Mouse (Mus musculus): Measurements from ENCODE around the gene Kcnj6. TPM values are rescaled to one million over a fixed set of nuclear protein-coding genes. Genes with fewer than 3 reads are reported as not detected.

Gene Kcnj6
- total RNA-seq, 2 experiments from 2014 or later, result 54.4 to 57.3 TPM

DNA sequence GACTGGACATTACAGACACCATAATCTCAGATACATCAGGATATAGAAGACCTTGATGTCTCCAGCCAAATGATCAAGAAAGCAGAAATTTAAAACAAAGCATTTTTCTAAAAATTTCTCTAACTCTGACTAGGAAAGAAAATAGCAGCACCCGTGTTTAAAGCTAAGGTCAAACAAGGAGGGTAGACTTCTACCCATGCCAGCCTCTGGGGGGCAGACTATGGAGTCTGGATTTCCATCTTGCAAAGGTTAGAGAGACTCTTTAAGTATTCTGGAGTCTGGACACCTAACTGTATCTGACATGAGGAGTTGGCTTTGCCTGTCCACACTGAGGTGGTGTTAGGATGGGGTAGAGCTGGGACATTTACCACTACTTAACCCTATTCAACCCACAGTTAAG, 44.2 kb downstream of the Kcnj6 start:
- DNase-seq (ENCODE audit: extremely low spot score in 1 of 2, low spot score in 2 of 2), result no peak
- intact Hi-C loops (cut with DNase I), result no loop called here

DNA sequence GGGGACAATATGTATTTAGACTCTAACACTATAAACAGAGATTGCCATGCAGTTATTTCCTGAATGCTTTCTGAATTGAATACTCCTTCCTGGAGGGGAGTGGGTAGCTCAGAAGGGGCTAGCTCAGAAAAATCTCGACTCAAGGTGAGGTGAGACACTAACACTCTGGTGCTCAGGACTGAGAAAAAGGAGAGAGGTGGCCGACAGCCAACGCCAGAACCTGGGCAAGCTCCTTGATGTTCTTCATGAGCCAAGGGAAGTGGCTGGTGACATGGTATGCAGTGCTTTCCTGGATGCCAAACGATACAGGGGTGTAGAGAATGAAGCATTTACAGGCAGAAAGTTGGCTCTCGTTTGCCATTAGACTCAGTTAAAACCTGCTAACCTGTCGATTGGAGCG, 48.3 kb downstream of the Kcnj6 start:
- DNase-seq (ENCODE audit: extremely low spot score in 1 of 2, low spot score in 2 of 2), result no peak
- intact Hi-C loops (cut with DNase I), result no loop called here

DNA sequence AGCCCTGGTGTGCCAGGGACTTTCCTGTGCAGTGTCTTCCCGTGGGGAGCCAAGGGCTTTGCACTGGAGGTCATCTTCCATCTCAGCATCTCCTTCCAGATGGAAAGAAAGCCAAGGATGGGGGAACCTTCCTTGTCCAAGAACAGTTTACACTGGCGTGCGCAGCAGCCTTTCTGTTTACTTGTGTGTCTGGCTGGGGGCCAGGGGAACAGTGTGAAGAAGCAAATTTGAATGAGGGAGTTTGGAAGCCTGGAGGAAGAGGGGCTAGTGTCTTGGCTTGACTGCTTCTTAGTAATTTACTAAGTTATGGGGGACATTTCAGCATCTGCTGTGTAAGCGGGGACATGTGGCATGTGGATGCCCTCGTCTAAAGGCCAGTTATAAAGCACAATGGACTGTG, 50.7 kb downstream of the Kcnj6 start:
- intact Hi-C loops (cut with DNase I), result no loop called here
- DNase-seq (ENCODE audit: extremely low spot score in 1 of 2, low spot score in 2 of 2), result peak in 1 of 2 experiments; percentile 37

DNA sequence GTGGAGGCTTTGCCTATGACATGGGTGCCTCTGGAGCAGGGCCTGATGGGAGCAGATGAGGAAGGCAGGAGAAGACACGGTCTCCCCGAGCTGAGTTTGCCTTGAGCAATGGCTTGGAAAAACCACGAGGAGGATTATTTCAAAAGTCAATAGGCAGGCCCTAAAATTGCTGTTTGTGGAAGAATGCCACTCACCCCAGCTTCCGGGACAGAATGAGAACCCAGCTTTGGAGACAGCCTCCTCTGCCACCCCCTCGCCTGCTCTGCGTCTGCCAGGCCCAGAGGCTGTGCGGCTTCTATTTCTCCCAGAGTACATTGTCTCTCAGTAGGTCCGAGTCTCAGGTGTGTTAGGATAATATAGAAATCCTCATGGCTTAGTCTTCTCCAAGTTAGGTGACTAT, 64.8 kb downstream of the Kcnj6 start:
- DNase-seq (ENCODE audit: extremely low spot score in 1 of 2, low spot score in 2 of 2), result no peak
- intact Hi-C loops (cut with DNase I), result no loop called here

DNA sequence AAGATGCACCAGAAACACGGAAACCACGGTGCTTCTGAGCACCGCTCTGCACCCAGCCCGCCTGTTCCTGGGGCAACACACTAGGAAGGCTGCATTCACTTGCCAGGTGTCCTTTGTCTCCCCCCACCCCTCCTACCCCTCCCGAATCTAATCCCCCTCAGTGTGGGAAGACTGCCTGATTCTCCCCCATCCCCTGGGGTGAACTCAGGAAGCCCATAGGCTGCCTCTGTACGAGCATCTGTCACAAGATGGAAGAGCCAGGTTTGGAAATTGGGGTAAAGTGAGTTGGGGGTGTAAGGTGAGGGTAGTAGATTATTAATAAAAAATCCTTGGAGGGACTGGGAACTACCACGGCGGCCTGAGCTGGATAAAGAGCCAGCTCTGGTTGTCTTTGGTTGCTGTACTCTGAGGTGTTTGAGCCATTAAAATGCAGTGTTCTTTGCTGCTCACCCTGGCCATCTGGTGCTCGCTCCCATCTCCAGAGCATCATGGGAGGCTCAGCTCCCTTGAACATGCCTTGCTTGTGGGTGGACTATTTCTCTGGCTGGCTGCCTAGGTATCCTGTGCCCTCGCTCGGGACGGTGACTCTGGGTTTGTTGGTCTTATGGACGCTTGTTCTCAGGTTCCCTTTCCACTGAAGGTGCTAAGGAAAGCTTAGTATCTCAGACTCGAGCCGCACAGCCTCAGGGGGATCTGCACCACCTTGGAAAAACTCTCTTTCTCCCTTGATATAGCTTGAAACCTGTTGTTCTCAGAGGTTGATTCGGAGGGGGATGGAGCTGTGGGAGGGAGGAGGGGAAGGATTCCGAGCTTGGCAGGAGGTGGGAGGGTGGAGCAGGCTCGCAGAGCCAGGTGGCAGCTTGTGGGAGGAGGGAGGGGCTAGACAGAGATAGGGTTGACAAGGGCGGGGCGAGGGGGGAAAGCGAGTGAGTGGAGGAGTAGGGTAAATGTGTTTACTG, 65.9 kb downstream of the Kcnj6 start:
- DNase-seq (ENCODE audit: extremely low spot score in 1 of 2, low spot score in 2 of 2), result peak; percentile 31 to 49
- intact Hi-C loops (cut with DNase I), result no loop called here

DNA sequence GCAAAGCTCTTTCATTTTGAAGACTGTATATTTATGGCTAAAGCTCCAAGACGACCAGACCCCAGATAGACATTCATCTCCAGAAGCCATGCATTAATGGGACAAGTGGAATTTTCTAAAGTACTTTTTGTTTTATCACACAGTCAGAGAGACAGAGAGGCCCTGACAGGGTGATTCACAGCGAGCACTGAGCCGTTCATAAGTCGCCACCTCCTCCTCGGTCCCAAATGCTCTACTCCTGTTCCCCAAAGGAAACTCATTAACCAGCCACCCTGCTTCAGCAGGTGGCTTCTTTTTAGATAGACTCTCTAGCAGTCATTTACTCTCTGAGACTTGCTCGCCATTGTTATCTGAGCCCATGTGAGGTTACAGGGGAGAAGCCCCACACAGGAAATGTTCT, 72.1 kb downstream of the Kcnj6 start:
- intact Hi-C loops (cut with DNase I), result no loop called here
- no peak for DNase-seq (ENCODE audit: extremely low spot score in 1 of 2, low spot score in 2 of 2)

DNA sequence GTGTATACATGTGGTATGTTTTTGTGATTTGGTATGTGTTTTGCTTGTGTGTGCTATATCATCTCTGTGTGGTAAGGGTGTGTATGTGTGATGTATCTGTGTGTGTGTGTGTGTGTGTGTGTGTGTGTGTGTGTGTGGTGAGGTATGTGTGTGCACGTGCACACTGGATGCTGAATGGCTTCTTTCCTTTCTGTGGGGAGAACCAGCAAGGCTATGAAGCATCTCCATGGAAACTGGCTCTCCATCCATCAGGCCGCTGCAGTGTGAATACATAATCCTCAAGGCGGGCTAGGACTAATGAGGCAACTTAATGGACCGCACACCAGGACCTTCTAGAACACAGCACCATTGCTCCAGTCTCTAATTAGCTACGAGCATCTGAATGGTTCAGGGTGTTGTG, 78.3 kb downstream of the Kcnj6 start:
- intact Hi-C loops (cut with DNase I), result no loop called here
- peak in 1 of 2 experiments; percentile 44 for DNase-seq (ENCODE audit: extremely low spot score in 1 of 2, low spot score in 2 of 2)

DNA sequence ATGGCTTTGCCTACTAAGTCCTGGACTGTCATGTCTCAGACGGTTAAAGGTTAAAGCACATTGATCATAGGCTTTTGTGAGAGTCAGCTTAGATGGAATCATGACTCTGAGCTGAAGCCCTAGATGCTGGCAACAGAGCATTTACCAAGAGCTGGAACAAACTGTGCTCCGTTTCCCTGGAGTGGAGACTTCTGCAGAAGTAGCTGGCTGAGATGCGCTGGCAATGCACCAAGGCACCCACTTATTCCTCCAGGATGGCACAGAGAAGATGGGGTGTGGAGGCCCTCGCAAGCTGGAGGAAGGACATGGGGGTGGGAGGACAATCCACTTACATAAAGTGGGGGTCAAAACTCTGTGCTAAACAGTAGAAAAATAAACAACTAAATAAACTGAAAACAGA, 91.5 kb downstream of the Kcnj6 start:
- peak in 1 of 2 experiments; percentile 46 for DNase-seq (ENCODE audit: extremely low spot score in 1 of 2, low spot score in 2 of 2)

DNA sequence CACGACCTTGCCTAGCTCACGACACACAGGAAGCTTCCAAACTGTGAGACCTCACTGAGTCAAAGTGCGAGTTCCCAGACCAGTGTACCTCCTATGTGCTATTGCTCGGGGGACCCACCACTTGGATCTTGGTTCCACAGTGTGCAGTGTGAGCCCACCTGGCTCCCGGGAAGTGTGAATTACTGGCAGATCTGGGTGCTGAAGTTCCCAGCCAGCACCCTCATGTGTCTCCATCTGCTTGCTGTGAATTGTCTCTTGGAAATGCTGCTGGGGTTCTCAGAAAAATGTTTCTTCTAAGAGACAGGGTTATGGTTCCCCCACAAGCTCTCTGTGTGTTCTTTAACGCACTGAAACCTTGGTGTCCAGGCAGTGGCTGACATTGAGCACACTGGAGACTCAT, 98.7 kb downstream of the Kcnj6 start:
- DNase-seq (ENCODE audit: extremely low spot score in 1 of 2, low spot score in 2 of 2), result no peak
- intact Hi-C loops (cut with DNase I), result no loop called here

More for the DNA sequence above, 91.5 kb downstream of the Kcnj6 start:
- intact Hi-C loops (cut with DNase I), result no loop called here

DNA sequence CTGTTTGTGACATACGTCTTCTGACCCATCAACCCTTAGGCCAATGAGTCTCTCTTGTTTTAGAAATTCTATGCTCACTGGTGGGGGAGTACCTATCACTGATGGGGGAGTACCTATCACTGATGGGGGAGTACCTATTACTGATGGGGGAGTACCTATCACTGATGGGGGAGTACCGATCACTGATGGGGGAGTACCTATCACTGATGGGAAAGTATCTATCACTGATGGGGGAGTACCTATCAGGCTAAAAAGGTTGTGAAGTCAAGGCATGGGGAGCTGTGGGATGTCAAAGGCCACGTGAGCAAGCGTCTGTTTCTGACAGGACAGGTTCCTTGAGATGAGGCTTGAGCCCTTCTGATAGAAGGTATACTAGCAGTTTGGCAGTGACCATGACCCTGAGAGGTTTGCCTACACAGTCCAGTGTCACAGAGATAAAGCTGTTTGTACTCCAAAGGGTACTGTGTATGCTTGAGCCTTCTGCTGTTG, 105.3 kb downstream of the Kcnj6 start:
- intact Hi-C loops (cut with DNase I), result no loop called here
- no peak for DNase-seq (ENCODE audit: extremely low spot score in 1 of 2, low spot score in 2 of 2)

DNA sequence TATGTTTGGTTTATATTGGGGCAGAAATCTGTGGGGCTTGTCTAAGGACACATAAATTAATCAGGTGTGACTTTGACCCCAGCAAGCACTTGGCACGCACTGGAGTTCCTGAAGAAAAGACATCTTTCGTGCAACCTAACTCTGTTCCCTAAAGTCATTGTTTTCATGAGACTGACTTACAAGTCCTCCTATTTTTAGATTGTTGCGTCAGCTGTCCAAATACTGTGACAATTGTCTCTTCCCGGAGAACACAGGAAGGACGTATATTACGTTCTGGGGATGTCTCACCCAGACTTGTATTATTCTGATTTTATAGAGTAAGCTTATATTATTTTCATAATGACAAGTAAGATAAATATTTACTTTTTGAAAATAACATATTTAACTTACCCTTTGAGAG, 106.9 kb downstream of the Kcnj6 start:
- no peak for DNase-seq (ENCODE audit: extremely low spot score in 1 of 2, low spot score in 2 of 2)
- intact Hi-C loops (cut with DNase I), result no loop called here

DNA sequence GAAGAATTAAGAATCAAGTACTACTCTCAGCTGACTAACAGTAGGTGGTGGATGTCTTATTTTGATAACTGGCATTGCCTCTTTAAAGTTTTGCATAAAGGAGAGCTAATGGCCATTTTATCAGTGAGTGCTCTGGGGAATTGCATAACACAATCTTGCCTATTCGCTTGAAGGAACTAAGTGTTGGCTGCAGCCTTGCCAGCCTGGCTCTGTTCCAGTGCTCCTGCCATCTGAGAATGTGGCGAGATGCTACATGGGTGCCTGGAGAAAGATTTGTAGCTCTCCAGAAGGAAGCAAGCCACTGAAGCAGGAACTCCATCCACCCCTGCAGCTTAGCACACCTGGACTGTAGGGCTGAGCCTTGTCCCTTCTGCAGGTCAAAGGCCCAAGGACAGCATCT, 107.4 kb downstream of the Kcnj6 start:
- DNase-seq (ENCODE audit: extremely low spot score in 1 of 2, low spot score in 2 of 2), result no peak

DNA sequence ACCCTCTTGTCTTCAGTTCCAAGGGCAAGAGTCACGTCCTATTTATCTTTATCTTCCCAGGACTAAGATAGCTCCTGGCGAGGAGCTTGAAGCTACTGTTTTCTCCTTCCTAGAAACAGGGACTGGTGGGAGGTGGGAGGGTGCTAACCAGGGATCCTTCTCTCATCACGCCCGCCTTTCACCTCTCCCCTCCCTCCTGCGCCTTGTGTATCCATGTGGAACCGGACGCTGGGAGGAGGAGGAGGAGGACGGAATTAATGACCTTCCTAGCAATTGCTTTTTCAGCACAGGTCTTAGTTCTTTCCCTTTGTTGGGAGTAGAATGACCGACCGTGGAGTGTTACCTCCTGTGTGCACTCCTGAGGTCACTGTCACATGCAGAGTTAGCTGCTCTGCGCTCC, 108.9 kb downstream of the Kcnj6 start:
- intact Hi-C loops (cut with DNase I), result no loop called here
- DNase-seq (ENCODE audit: extremely low spot score in 1 of 2, low spot score in 2 of 2), result no peak

More for the DNA sequence above, 107.4 kb downstream of the Kcnj6 start:
- intact Hi-C loops (cut with DNase I), result no loop called here

DNA sequence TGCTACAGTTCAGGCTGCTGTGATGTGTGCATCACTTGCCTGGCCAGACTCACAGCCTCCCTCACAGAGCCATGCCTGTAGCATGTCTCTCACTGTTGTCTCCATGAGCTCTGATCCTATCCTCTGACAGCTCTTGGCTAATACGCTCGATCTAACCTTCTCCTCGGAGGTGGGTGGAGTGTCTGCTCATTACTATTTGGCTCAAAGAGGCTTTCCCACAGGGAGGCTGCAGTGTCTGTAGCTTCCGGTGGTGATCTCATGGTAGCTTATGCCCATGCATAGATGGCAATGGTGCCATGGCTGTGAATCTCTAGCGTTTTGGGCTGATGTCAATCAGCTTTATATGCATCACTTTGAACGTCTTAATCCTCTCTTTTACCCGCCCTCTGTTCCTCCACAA, 111.1 kb downstream of the Kcnj6 start:
- intact Hi-C loops (cut with DNase I), result no loop called here

DNA sequence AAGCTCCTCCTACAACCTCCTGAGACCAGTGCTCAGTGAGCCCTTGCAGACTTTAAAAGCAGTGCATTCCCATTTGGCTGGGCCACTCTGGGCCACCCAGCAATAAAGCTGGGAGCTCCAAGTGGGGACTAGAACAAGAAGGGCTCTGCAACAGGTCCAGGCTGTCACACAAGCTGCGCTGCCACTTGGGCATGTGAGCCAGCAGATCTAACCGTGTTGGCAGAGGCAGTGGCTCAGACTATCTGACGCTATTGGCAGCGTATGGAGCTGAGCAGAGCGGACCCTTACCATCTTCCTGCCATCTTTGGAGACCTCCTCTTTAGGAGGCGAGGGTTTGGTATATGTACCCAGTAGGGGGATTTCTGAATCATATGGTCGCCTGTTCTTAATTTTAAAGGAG, 112.4 kb downstream of the Kcnj6 start:
- DNase-seq (ENCODE audit: extremely low spot score in 1 of 2, low spot score in 2 of 2), result peak; percentile 47 to 65
- intact Hi-C loops (cut with DNase I), result no loop called here

More for the DNA sequence above, 111.1 kb downstream of the Kcnj6 start:
- DNase-seq (ENCODE audit: extremely low spot score in 1 of 2, low spot score in 2 of 2), result no peak

DNA sequence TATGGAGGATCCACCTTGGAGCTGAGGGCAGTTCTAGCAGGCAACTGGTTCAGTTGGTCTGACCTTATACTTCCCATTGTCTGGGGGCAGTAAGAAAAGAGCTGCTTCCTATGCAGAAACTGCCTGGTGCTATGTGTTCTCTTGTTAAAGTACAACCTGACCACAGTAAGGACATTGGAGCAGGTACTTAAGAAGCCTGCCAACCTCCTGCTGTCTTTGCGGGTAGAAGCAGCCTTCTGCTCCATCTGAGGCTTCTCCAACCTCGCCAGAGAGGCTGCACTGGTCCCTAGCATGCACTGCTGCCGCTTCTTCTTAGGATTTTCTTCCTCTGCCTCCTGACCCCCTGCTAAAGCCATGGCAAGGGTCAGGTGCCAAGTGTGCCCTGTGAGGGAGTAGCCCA, 113.6 kb downstream of the Kcnj6 start:
- intact Hi-C loops (cut with DNase I), result loop anchor here (5.0 kb wide), 1 partner anchor 113 kb away; the partner anchor contains the start of gene Kcnj6
- DNase-seq (ENCODE audit: extremely low spot score in 1 of 2, low spot score in 2 of 2), result no peak

DNA sequence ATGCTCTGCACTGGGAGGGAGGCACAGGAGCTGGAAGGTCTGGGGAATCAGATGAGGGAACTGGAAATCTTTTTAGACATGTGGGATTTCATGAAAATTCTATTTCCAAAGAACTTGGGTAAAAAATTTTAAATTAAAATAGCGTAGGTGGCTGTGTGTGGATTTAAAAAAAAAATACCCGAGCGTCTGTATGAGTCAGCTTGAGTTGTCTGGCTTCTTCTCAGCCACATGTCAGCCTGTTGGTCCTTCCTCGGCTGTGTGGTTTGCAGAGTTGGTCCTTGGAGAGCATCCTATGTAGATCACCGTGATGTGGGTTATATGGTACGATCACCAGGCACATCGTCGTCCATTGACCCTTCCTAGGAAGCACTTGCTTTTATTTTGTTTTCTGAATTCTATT, 114.3 kb downstream of the Kcnj6 start:
- peak in 1 of 2 experiments; percentile 36 for DNase-seq (ENCODE audit: extremely low spot score in 1 of 2, low spot score in 2 of 2)
- intact Hi-C loops (cut with DNase I), result loop anchor here (5.0 kb wide), 1 partner anchor 114 kb away; the partner anchor contains the start of gene Kcnj6

DNA sequence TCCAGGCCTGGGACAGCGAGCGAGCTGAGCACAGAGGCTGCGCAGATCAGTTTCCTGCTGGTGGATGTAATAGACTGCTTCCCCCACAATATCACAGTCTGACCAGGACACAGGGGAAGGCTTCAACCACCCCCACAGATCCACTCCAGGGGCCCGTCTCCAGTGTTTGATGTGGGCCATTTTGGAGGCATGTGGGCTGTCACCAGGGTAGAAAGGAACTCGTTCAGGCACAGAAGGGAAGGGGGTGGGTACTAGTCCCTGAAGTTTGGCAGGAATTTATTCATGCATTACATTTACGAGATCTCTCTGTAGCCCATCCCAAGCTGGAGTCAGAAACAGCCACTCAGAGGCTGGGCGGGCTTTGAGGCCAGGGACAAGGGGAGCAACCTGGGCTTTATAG, 115.4 kb downstream of the Kcnj6 start:
- intact Hi-C loops (cut with DNase I), result loop anchor here (5.0 kb wide), 1 partner anchor 115 kb away; the partner anchor contains the start of gene Kcnj6
- DNase-seq (ENCODE audit: extremely low spot score in 1 of 2, low spot score in 2 of 2), result no peak

DNA sequence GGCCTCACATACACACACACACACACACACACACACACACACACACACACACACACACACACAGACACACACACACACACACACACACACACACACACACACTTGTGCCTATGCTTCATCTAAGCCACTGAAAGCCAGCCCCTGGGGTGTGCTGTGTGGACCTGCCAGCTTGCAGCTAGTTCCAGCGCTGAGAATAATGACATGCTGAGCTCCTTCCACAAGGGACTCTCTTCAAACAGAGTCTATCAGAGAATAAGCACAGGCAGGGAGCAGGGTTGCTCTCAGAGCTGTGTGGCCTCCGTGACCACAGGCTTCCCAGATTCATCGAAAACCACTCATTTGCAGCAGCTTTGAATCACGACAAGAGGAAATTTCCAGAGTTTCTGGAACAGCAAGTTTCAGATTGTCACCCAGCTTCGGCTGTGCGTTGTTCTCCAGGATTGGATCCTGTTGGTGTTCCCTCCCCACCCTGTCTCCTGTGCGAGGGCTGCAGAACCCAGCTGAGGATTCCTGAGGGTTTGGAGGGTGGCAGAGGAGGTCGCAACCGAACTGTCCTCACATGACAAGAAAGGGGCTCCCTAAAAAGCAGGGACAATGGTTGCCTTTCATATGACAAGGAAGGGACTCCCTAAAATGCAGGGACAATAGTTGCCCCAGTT, 124.8 kb downstream of the Kcnj6 start:
- no peak for DNase-seq (ENCODE audit: extremely low spot score in 1 of 2, low spot score in 2 of 2)
- intact Hi-C loops (cut with DNase I), result no loop called here

DNA sequence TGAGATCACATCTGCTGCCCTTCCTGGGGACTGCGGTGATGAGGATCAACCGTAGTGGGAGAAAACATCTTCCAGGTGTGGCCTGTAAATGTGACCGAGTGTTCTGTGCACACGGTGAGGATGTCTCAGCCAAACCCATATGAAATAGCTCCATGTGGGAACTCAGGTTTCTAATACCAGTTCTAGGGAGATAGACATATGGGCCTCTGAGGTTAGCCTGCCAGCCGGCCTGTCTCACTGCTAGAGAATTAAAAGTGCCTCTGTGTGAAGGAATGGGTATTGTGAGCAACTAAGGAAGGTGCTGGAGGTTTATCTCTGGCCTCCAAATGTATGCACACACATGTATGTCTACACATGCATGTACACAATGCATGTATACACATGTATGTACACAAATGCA, 129.1 kb downstream of the Kcnj6 start:
- intact Hi-C loops (cut with DNase I), result no loop called here
- DNase-seq (ENCODE audit: extremely low spot score in 1 of 2, low spot score in 2 of 2), result no peak
